Mouse (Mus musculus) liver, postnatal 0 days (tissue): ENCODE results near the gene Nrxn1.

Source experiments
- CTCF ChIP-seq: sonication (generic); IDR thresholded peaks from 2 replicates; pipeline ENCODE4 v1.5.1; 2016; ENCODE audit warnings: antibody characterized with exemption, low read depth
- EP300 ChIP-seq: IDR thresholded peaks from 2 replicates; pipeline ENCODE4 v1.6.1; 2016; ENCODE audit warnings: antibody characterized with exemption, low read depth, mild to moderate bottlenecking

- TF ChIP-seq EP300 (no peak), CTCF (no peak)
Observed at GRCm38 (mm10) chr17:90662318-90662717, 430.6 kb downstream of the Nrxn1 start.
